Mouse (Mus musculus): ENCODE measurements around the gene Pard3b. TPM values are rescaled to one million over a fixed set of nuclear protein-coding genes. Genes with fewer than 3 reads are reported as not detected.

Gene Pard3b
- polyA plus RNA-seq, 1 experiment from 2014 or later = 8.8 TPM

DNA sequence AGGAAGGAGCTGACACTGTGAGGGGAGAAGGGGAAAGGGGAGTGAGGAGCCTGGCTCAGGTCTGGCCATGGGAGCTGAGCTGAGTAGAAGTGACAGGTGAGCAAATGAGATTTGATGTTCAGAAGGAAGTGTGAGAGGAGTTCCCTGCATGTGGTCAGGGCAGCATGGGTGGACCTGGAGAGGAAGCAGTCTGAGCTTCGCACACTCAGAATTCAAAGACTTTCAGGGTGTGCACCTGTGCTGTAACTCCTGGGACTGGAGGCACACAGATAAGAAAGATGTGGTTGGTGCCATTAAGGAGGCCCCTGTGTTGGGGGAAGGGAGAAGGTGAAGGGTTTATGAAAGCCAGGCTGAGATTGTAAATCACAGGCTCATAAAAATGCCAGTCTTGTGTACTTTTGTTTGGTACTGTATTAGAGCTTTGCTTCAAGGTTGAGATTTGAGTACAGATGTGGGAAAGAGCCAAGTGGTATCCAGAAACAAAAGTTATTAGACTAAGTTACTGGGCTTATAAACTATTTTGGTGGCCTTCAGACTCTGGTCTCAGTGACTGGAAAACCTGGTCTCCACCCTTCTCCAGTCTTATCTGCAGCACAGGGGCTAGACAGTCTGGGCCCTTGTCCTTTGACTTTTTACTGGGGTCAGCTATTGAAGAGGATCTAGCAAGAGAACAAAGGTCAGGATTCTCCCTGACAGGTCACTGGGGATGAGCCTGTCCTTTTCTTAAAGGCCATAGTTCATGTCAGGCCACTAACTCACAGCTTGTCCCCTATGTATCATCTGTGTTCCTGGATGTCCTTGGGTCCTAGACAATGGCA, 13.0 kb downstream of the Pard3b start:
- no peak overlapping the region for H3K4me2 ChIP-seq
- H3K4me1 ChIP-seq (ENCODE audit: control insufficient read depth, insufficient read depth, low read length) = no peaks in the 10 kb centered on the region
- WGBS = 75% methylated on average over 1 of the region's 1 CpGs
- H3K9ac ChIP-seq (ENCODE audit: low read length) = no peak overlapping the region
- DNase-seq (ENCODE audit: low spot score, missing footprints) = no peak
- no peak overlapping the region for H3K4me3 ChIP-seq (ENCODE audit: low read depth, low read length)
- no peaks in the 10 kb centered on the region for H3K36me3 ChIP-seq (ENCODE audit: control insufficient read depth, insufficient read depth, low read length)
- ATAC-seq (ENCODE audit: low FRiP score) = no peak
- no peaks in the 10 kb centered on the region for H3K9me3 ChIP-seq (ENCODE audit: control insufficient read depth, low read length)
- H3K27me3 ChIP-seq (ENCODE audit: control insufficient read depth, insufficient read depth, low read length) = no peaks in the 10 kb centered on the region
- no peak overlapping the region for H3K27ac ChIP-seq (ENCODE audit: low read depth, low read length)

DNA sequence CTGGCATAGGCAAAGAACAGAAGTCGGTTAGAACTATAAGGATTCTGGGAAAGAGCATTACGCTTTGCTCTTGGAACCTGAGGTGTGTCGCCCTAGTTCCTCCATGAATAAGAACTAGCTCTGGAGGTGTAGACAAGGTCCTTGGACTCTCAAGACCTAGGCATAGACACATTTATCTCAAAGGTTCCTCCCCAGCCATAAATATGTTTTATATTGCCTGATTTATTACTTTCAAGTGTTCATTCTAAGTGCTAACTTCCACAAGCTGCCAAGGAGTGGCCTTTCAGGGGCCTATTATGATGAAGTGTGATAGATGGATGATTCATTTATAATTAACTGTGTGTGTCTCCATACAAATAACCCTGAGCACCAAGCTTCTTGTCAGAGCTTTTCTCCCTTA, 19.1 kb downstream of the Pard3b start:
- Histone ChIP-seq H3K4me1 (ENCODE audit: control insufficient read depth, insufficient read depth, low read length) (no peaks in the 10 kb centered on the region), H3K4me2 (no peak overlapping the region), H3K9ac (ENCODE audit: low read length) (no peak overlapping the region), H3K4me3 (ENCODE audit: low read depth, low read length) (no peak overlapping the region), H3K36me3 (ENCODE audit: control insufficient read depth, insufficient read depth, low read length) (no peaks in the 10 kb centered on the region), H3K27ac (ENCODE audit: low read depth, low read length) (no peak overlapping the region), H3K27me3 (ENCODE audit: control insufficient read depth, insufficient read depth, low read length) (no peaks in the 10 kb centered on the region), H3K9me3 (ENCODE audit: control insufficient read depth, low read length) (no peaks in the 10 kb centered on the region)
- DNase-seq (ENCODE audit: low spot score, missing footprints) = no peak
- ATAC-seq (ENCODE audit: low FRiP score) = no peak
- WGBS = 91% methylated on average over 3 of the region's 3 CpGs

DNA sequence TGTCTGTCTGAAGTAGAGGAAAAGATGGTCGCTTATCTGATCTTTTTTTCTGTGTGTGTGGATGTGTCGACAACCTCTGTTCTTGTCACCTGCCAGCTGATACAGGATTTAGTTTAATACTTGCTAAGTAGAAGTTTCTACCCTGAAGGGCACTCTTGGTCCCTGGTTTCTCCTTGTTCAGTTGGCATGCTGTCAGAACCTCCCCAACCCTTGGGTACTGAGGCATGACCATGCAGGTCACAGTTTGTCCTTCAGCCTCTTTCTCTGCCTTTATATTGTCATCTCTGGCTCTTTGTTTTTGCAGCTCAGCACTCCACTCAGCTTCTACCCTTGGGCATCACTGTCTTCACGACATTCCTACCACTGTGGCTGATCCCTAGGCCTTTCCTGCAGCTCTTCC, 21.3 kb downstream of the Pard3b start:
- WGBS = 76% methylated on average over 3 of the region's 3 CpGs
- Histone ChIP-seq H3K4me2 (no peak overlapping the region), H3K27ac (ENCODE audit: low read depth, low read length) (no peak overlapping the region), H3K4me3 (ENCODE audit: low read depth, low read length) (no peak overlapping the region), H3K27me3 (ENCODE audit: control insufficient read depth, insufficient read depth, low read length) (no peaks in the 10 kb centered on the region), H3K9me3 (ENCODE audit: control insufficient read depth, low read length) (no peaks in the 10 kb centered on the region), H3K9ac (ENCODE audit: low read length) (no peak overlapping the region), H3K36me3 (ENCODE audit: control insufficient read depth, insufficient read depth, low read length) (no peaks in the 10 kb centered on the region), H3K4me1 (ENCODE audit: control insufficient read depth, insufficient read depth, low read length) (no peaks in the 10 kb centered on the region)
- DNase-seq (ENCODE audit: low spot score, missing footprints) (no peak), ATAC-seq (ENCODE audit: low FRiP score) (no peak)

DNA sequence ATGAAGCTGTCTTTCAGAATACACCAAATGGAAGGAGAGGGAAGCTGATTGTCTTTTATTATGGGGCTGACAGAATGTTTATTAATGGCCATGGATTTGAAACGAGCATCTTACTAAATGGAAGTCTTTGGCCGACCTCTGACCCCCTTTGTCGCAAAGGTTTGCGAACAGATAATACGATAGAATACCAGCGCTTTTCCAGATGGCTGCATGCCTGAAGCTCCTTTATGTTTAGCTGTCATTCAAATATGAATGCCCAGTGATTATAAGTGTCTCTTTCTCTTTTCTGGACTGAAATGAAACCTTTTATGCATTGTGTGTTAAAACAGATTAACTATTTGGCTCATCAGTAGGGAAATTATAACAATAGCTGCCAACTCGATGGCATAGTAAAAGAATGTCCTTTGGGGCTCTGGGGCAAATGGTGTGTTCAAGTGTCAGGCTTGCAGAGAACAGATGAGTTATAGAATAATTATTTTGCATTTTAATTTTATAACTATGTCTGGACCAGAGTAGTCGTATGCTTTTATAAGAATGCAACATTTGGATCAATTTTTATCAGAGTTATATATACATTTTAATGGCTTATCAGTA, 46.7 kb downstream of the Pard3b start:
- Histone ChIP-seq H3K36me3 (ENCODE audit: control insufficient read depth, insufficient read depth, low read length) (no peaks in the 10 kb centered on the region), H3K9ac (ENCODE audit: low read length) (no peak overlapping the region), H3K9me3 (ENCODE audit: control insufficient read depth, low read length) (no peaks in the 10 kb centered on the region), H3K4me2 (no peak overlapping the region), H3K4me1 (ENCODE audit: control insufficient read depth, insufficient read depth, low read length) (peaks cover 18% of the 10 kb centered on the region), H3K27ac (ENCODE audit: low read depth, low read length) (no peak overlapping the region), H3K4me3 (ENCODE audit: low read depth, low read length) (no peak overlapping the region), H3K27me3 (ENCODE audit: control insufficient read depth, insufficient read depth, low read length) (peaks cover 2% of the 10 kb centered on the region; the same call in 1 of the 2 replicates)
- WGBS = 14% methylated on average over 8 of the region's 8 CpGs
- DNase-seq (ENCODE audit: low spot score, missing footprints) (peak; percentile 85), ATAC-seq (ENCODE audit: low FRiP score) (peak; percentile 74)

DNA sequence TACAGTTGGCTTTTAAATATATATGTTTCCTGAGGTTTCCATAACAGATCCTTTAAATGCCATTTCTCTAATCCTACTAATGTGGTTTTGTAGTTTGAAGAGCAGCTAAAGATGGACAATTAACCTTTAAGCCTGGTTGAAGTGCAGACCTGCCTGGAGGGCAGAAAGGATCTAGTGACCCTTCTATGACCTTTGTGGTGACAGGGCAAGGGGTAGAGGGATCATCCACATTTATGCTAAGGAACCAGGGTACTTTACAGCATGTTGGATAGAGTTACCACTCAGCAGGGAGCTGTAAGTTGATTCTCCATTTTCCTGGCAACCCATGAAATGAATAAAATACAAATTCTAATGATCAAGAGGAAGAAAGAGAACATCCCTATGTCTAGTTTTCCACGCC, 47.3 kb downstream of the Pard3b start:
- peaks cover 18% of the 10 kb centered on the region for H3K4me1 ChIP-seq (ENCODE audit: control insufficient read depth, insufficient read depth, low read length)
- no peak overlapping the region for H3K27ac ChIP-seq (ENCODE audit: low read depth, low read length)
- WGBS = 40% methylated on average over 1 of the region's 1 CpGs
- no peak overlapping the region for H3K4me2 ChIP-seq
- H3K9ac ChIP-seq (ENCODE audit: low read length) = no peak overlapping the region
- ATAC-seq (ENCODE audit: low FRiP score) (peak; percentile 55; the same call in 1 of the 2 replicates), DNase-seq (ENCODE audit: low spot score, missing footprints) (no peak)
- no peaks in the 10 kb centered on the region for H3K9me3 ChIP-seq (ENCODE audit: control insufficient read depth, low read length)
- H3K27me3 ChIP-seq (ENCODE audit: control insufficient read depth, insufficient read depth, low read length) = peaks cover 2% of the 10 kb centered on the region; the same call in 1 of the 2 replicates
- H3K36me3 ChIP-seq (ENCODE audit: control insufficient read depth, insufficient read depth, low read length) = no peaks in the 10 kb centered on the region
- no peak overlapping the region for H3K4me3 ChIP-seq (ENCODE audit: low read depth, low read length)

DNA sequence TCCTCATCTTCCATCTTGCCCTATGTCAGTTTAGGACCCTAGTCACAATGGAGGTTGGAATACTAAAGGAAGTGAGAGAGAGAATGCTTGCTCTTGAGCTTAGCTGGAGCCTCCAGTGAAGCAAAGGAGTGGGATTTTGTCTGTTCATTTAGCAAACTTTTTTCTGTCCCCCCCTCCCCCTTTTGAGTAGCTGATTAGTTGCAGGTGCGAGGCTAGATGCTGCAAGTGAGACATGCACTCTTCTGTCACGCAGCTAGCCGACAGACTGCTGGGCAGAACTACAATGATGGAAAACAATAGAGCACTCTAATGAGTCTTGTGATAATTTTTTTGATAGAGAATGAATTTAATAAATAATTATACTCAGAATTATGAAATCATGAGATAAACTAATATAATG, 49.7 kb downstream of the Pard3b start:
- ATAC-seq (ENCODE audit: low FRiP score) (no peak), DNase-seq (ENCODE audit: low spot score, missing footprints) (no peak)
- no peak overlapping the region for H3K4me2 ChIP-seq
- H3K27ac ChIP-seq (ENCODE audit: low read depth, low read length) = no peak overlapping the region
- H3K9ac ChIP-seq (ENCODE audit: low read length) = no peak overlapping the region
- WGBS = 66% methylated on average over 3 of the region's 3 CpGs
- peaks cover 2% of the 10 kb centered on the region; the same call in 1 of the 2 replicates for H3K27me3 ChIP-seq (ENCODE audit: control insufficient read depth, insufficient read depth, low read length)
- H3K9me3 ChIP-seq (ENCODE audit: control insufficient read depth, low read length) = no peaks in the 10 kb centered on the region
- peaks cover 18% of the 10 kb centered on the region for H3K4me1 ChIP-seq (ENCODE audit: control insufficient read depth, insufficient read depth, low read length)
- H3K4me3 ChIP-seq (ENCODE audit: low read depth, low read length) = no peak overlapping the region
- no peaks in the 10 kb centered on the region for H3K36me3 ChIP-seq (ENCODE audit: control insufficient read depth, insufficient read depth, low read length)

DNA sequence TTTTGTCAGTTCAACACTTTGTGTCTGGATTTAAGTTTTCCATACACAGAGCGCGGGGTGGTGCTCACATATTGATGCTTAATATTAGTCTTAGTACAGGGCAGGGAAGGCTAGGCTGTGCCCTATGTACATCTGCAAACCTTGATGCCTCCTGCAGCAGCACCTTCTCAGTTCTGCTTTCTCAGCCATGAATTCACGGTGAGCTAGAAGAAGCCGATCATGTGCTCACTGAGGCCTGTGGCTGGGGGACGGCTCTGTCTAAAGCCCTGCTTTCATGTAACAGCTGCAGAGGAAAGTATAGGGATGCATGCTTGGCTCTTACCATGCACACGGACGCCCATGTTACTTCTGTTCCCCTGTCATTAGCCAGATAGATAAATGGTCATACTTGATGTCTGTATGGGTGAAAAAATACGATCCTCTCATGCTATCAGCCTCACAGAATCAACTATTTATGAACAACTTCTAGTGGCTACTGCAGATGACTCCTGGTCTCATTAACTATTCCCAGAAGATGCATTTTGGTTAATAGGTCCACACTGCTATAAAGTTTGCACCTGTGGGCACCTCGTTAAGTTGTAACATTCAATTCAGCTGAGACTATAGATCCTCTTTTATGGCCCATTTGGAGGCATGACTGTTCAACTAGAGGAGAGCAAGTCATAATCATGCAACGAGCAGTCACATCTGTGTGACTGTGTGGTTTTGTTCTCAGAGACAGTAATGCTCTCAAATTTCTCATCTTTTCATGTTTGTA, 60.0 kb downstream of the Pard3b start:
- Histone ChIP-seq H3K27ac (ENCODE audit: low read depth, low read length) (no peak overlapping the region), H3K4me3 (ENCODE audit: low read depth, low read length) (no peak overlapping the region), H3K9me3 (ENCODE audit: control insufficient read depth, low read length) (no peaks in the 10 kb centered on the region), H3K27me3 (ENCODE audit: control insufficient read depth, insufficient read depth, low read length) (no peaks in the 10 kb centered on the region), H3K36me3 (ENCODE audit: control insufficient read depth, insufficient read depth, low read length) (no peaks in the 10 kb centered on the region), H3K9ac (ENCODE audit: low read length) (no peak overlapping the region), H3K4me2 (no peak overlapping the region), H3K4me1 (ENCODE audit: control insufficient read depth, insufficient read depth, low read length) (no peaks in the 10 kb centered on the region)
- no peak for ATAC-seq (ENCODE audit: low FRiP score)
- 78% methylated on average over 10 of the region's 10 CpGs for WGBS
- DNase-seq (ENCODE audit: low spot score, missing footprints) = no peak

DNA sequence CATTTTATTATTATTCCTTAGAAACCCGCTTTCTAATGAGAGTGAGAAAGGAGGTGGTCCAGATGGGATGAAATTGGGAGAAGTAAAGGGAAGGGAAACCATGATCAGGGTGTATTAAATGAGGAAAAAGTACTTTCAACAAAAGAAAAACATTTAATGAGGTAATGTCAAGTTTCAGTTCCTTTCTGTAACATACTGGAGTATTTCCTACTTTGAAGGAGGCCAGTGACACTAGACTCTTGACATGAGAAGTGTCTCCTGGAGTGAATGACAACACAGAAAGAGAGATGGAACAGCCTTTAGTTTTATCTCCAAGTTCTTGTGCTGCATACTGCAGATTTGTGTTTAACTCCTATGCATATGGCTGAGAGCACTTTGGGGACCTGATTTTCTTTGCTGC, 71.2 kb downstream of the Pard3b start:
- WGBS = 79% methylated on average over 1 of the region's 1 CpGs

DNA sequence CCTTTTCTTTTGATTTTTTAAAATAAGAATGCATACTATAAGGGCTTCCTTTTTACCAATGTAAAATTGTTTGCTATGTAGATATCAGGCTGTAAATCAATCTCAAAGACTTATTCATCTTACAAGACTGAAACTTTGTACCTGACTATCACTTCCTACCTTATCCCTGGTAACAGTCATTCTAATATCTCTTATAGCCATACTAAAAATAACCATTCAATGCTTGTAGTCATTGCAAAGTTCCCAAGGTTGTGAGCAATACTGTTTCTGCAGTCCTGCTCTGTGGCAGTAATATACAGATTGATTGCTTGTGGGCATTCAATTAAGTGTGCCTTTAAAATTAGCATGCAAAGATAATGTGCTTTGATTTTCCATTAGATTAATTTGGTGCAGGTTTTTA, 72.9 kb downstream of the Pard3b start:
- ATAC-seq (ENCODE audit: low FRiP score) = no peak
- Histone ChIP-seq H3K27ac (ENCODE audit: low read depth, low read length) (no peak overlapping the region), H3K27me3 (ENCODE audit: control insufficient read depth, insufficient read depth, low read length) (no peaks in the 10 kb centered on the region), H3K4me3 (ENCODE audit: low read depth, low read length) (no peak overlapping the region), H3K4me1 (ENCODE audit: control insufficient read depth, insufficient read depth, low read length) (no peaks in the 10 kb centered on the region), H3K9ac (ENCODE audit: low read length) (no peak overlapping the region), H3K36me3 (ENCODE audit: control insufficient read depth, insufficient read depth, low read length) (no peaks in the 10 kb centered on the region), H3K9me3 (ENCODE audit: control insufficient read depth, low read length) (no peaks in the 10 kb centered on the region), H3K4me2 (no peak overlapping the region)
- no peak for DNase-seq (ENCODE audit: low spot score, missing footprints)

More for the DNA sequence above, 71.2 kb downstream of the Pard3b start:
- Histone ChIP-seq H3K27ac (ENCODE audit: low read depth, low read length) (no peak overlapping the region), H3K27me3 (ENCODE audit: control insufficient read depth, insufficient read depth, low read length) (no peaks in the 10 kb centered on the region), H3K4me1 (ENCODE audit: control insufficient read depth, insufficient read depth, low read length) (no peaks in the 10 kb centered on the region), H3K9me3 (ENCODE audit: control insufficient read depth, low read length) (no peaks in the 10 kb centered on the region), H3K4me3 (ENCODE audit: low read depth, low read length) (no peak overlapping the region), H3K9ac (ENCODE audit: low read length) (no peak overlapping the region), H3K4me2 (no peak overlapping the region), H3K36me3 (ENCODE audit: control insufficient read depth, insufficient read depth, low read length) (no peaks in the 10 kb centered on the region)
- no peak for ATAC-seq (ENCODE audit: low FRiP score)
- DNase-seq (ENCODE audit: low spot score, missing footprints) = no peak

All from midbrain, embryonic 11.5 days (tissue).